Mouse (Mus musculus) midbrain, embryonic 12.5 days (tissue): ENCODE results near the gene Dnajc7. TPM values are rescaled to one million over a fixed set of nuclear protein-coding genes. Genes with fewer than 3 reads are reported as not detected.
"Not testable (repeated sequence)": the region's sequence is repeated elsewhere in the genome, so short reads cannot be mapped to it uniquely, and the experiment has no call there.

Experiments used
- ATAC-seq: fragments of 200-750 bp; cut with Nextera tagmentation; 2 replicates; pipeline ENCODE4 v1.8.0; 2017; ENCODE audit warnings: low read depth, moderate TSS enrichment, moderate library complexity; ENCODE audit not compliant: low FRiP score
- H3K27ac ChIP-seq: fragments of 300-500 bp; sonication (generic); replicated peaks from 2 replicates; pipeline ENCODE4 v1.5.1; 2016; ENCODE audit warnings: mild to moderate bottlenecking
- H3K27me3 ChIP-seq: fragments of 300-500 bp; sonication (generic); 2 replicates; pipeline ENCODE4 v1.6.1; 2016; ENCODE audit warnings: mild to moderate bottlenecking
- H3K36me3 ChIP-seq: fragments of 300-500 bp; sonication (generic); 2 replicates; pipeline ENCODE4 v1.6.1; 2016
- H3K4me1 ChIP-seq: fragments of 300-500 bp; sonication (generic); 2 replicates; pipeline ENCODE4 v1.6.1; 2016
- H3K4me2 ChIP-seq: fragments of 300-500 bp; sonication (generic); replicated peaks from 2 replicates; pipeline ENCODE4 v1.6.1; 2016; ENCODE audit warnings: mild to moderate bottlenecking, moderate library complexity
- H3K4me3 ChIP-seq: fragments of 300-500 bp; sonication (generic); 2 replicates; pipeline ENCODE4 v1.5.1; 2016; ENCODE audit warnings: mild to moderate bottlenecking
- H3K9ac ChIP-seq: fragments of 300-500 bp; sonication (generic); replicated peaks from 2 replicates; pipeline ENCODE4 v1.6.1; 2016; ENCODE audit warnings: mild to moderate bottlenecking, moderate library complexity
- H3K9me3 ChIP-seq: fragments of 300-500 bp; sonication (generic); 2 replicates; pipeline ENCODE4 v1.6.1; 2016; ENCODE audit warnings: mild to moderate bottlenecking
- WGBS: fragments of 180-500 bp; shearing (Covaris S2); methylation state at CpG from one replicate; pipeline ENCODE4 v1.1.7; 2016; 5-methylcytosine and 5-hydroxymethylcytosine counted together
- polyA plus RNA-seq: library from polyadenylated mRNA; unstranded; fragments of >200 nt; fragmentation: Nextera tagmentation; extraction: Ambion mirVana; gene quantifications from 2 replicates; pipeline ENCODE4 v1.2.1, GENCODE M21; 2016

Dnajc7 gene
- polyA plus RNA-seq, 1 experiment from 2014 or later, result 310 TPM

GRCm38 (mm10) chr11:100595533-100595932 lies 24.4 kb downstream of the Dnajc7 start:
- H3K9me3 ChIP-seq, result no peaks in the 10 kb centered on the region
- H3K4me1 ChIP-seq, result no peaks in the 10 kb centered on the region
- H3K9ac ChIP-seq, result no peak overlapping the region
- no peaks in the 10 kb centered on the region for H3K27me3 ChIP-seq
- 80% methylated on average over 4 of the region's 4 CpGs for WGBS
- H3K4me3 ChIP-seq, result no peak overlapping the region
- ATAC-seq, result no peak
- no peak overlapping the region for H3K27ac ChIP-seq
- H3K4me2 ChIP-seq, result no peak overlapping the region
- H3K36me3 ChIP-seq, result peaks cover 99% of the 10 kb centered on the region

- Histone ChIP-seq H3K9ac (no peak overlapping the region), H3K36me3 (peaks cover 97% of the 10 kb centered on the region), H3K27me3 (no peaks in the 10 kb centered on the region), H3K27ac (no peak overlapping the region), H3K9me3 (no peaks in the 10 kb centered on the region), H3K4me2 (no peak overlapping the region), H3K4me1 (no peaks in the 10 kb centered on the region), H3K4me3 (no peak overlapping the region)
- no peak for ATAC-seq
- 96% methylated on average over 7 of the region's 7 CpGs for WGBS
Observed at GRCm38 (mm10) chr11:100594608-100595007, 25.4 kb downstream of the Dnajc7 start.

GRCm38 (mm10) chr11:100592346-100593046 lies 27.5 kb downstream of the Dnajc7 start:
- ATAC-seq, result no peak
- 93% methylated on average over 11 of the region's 11 CpGs for WGBS
- Histone ChIP-seq H3K4me3 (no peak overlapping the region), H3K36me3 (peaks cover 96% of the 10 kb centered on the region), H3K27me3 (no peaks in the 10 kb centered on the region), H3K9ac (no peak overlapping the region), H3K4me1 (no peaks in the 10 kb centered on the region), H3K27ac (no peak overlapping the region), H3K4me2 (no peak overlapping the region), H3K9me3 (no peaks in the 10 kb centered on the region)

- H3K4me3 ChIP-seq, result no peak overlapping the region
- no peak overlapping the region for H3K27ac ChIP-seq
- H3K36me3 ChIP-seq, result peaks cover 97% of the 10 kb centered on the region
- no peak for ATAC-seq
- H3K9me3 ChIP-seq, result no peaks in the 10 kb centered on the region
- H3K4me2 ChIP-seq, result no peak overlapping the region
- no peak overlapping the region for H3K9ac ChIP-seq
- no peaks in the 10 kb centered on the region for H3K27me3 ChIP-seq
- no peaks in the 10 kb centered on the region for H3K4me1 ChIP-seq
- WGBS, result 100% methylated on average over 2 of the region's 2 CpGs
Observed at GRCm38 (mm10) chr11:100588462-100588861, 31.5 kb downstream of the Dnajc7 start.

- WGBS, result 97% methylated on average over 3 of the region's 3 CpGs
- Histone ChIP-seq H3K36me3 (peaks cover 97% of the 10 kb centered on the region), H3K4me3 (no peak overlapping the region), H3K27me3 (no peaks in the 10 kb centered on the region), H3K4me2 (no peak overlapping the region), H3K9me3 (no peaks in the 10 kb centered on the region), H3K9ac (no peak overlapping the region), H3K4me1 (no peaks in the 10 kb centered on the region), H3K27ac (no peak overlapping the region)
- ATAC-seq, result no peak
Observed at GRCm38 (mm10) chr11:100585148-100585547, 34.8 kb downstream of the Dnajc7 start.

GRCm38 (mm10) chr11:100584561-100584961 lies 35.4 kb downstream of the Dnajc7 start:
- ATAC-seq, result no peak
- H3K9me3 ChIP-seq, result no peaks in the 10 kb centered on the region
- H3K4me1 ChIP-seq, result no peaks in the 10 kb centered on the region
- H3K4me2 ChIP-seq, result no peak overlapping the region
- WGBS, result 96% methylated on average over 7 of the region's 7 CpGs
- peaks cover 97% of the 10 kb centered on the region for H3K36me3 ChIP-seq
- H3K27me3 ChIP-seq, result no peaks in the 10 kb centered on the region
- no peak overlapping the region for H3K9ac ChIP-seq
- H3K4me3 ChIP-seq, result no peak overlapping the region
- no peak overlapping the region for H3K27ac ChIP-seq

- WGBS, result 97% methylated on average over 2 of the region's 2 CpGs
- no peak for ATAC-seq
- peaks cover 92% of the 10 kb centered on the region for H3K36me3 ChIP-seq
Observed at GRCm38 (mm10) chr11:100582836-100583235, 37.1 kb downstream of the Dnajc7 start.

GRCm38 (mm10) chr11:100582413-100582812 lies 37.6 kb downstream of the Dnajc7 start:
- H3K9me3 ChIP-seq, ATAC-seq, H3K4me1 ChIP-seq, H3K27me3 ChIP-seq, H3K9ac ChIP-seq, H3K4me3 ChIP-seq, H3K27ac ChIP-seq, H3K4me2 ChIP-seq: not testable (repeated sequence)
- WGBS, result 95% methylated on average over 1 of the region's 1 CpGs
- peaks cover 88% of the 10 kb centered on the region for H3K36me3 ChIP-seq

More at GRCm38 (mm10) chr11:100582836-100583235, 37.1 kb downstream of the Dnajc7 start:
- Histone ChIP-seq H3K27me3 (no peaks in the 10 kb centered on the region), H3K27ac (no peak overlapping the region), H3K4me3 (no peak overlapping the region), H3K4me2 (no peak overlapping the region), H3K4me1 (no peaks in the 10 kb centered on the region), H3K9me3 (no peaks in the 10 kb centered on the region), H3K9ac (no peak overlapping the region)

- H3K9ac ChIP-seq, result no peak overlapping the region
- H3K4me1 ChIP-seq, result no peaks in the 10 kb centered on the region; the same call in 1 of the 2 replicates
- no peak overlapping the region for H3K27ac ChIP-seq
- no peaks in the 10 kb centered on the region for H3K9me3 ChIP-seq
- 86% methylated on average over 4 of the region's 4 CpGs for WGBS
- no peak overlapping the region for H3K4me2 ChIP-seq
- no peak overlapping the region for H3K4me3 ChIP-seq
- H3K36me3 ChIP-seq, result peaks cover 81% of the 10 kb centered on the region
- no peak for ATAC-seq
- H3K27me3 ChIP-seq, result no peaks in the 10 kb centered on the region
Observed at GRCm38 (mm10) chr11:100581756-100582155, 38.2 kb downstream of the Dnajc7 start.

GRCm38 (mm10) chr11:100580275-100580674 lies 39.7 kb downstream of the Dnajc7 start:
- Histone ChIP-seq H3K9me3 (no peaks in the 10 kb centered on the region), H3K27me3 (peaks cover 5% of the 10 kb centered on the region; the same call in 1 of the 2 replicates), H3K9ac (no peak overlapping the region), H3K4me1 (peaks cover 7% of the 10 kb centered on the region), H3K4me2 (no peak overlapping the region), H3K36me3 (peaks cover 66% of the 10 kb centered on the region), H3K27ac (no peak overlapping the region), H3K4me3 (no peak overlapping the region)
- ATAC-seq, result no peak
- 91% methylated on average over 13 of the region's 13 CpGs for WGBS

GRCm38 (mm10) chr11:100579116-100579799 lies 40.7 kb downstream of the Dnajc7 start:
- Histone ChIP-seq H3K36me3 (peaks cover 56% of the 10 kb centered on the region), H3K4me1 (peaks cover 13% of the 10 kb centered on the region), H3K9ac (no peak overlapping the region), H3K27ac (0 out of 2 replicates have a peak overlapping the region, but pooled peaks have one; percentile 10), H3K27me3 (peaks cover 7% of the 10 kb centered on the region; the same call in 1 of the 2 replicates), H3K9me3 (no peaks in the 10 kb centered on the region), H3K4me2 (no peak overlapping the region), H3K4me3 (no peak overlapping the region)
- WGBS, result 98% methylated on average over 9 of the region's 9 CpGs
- ATAC-seq, result no peak

- peaks cover 44% of the 10 kb centered on the region for H3K36me3 ChIP-seq
- ATAC-seq, result no peak
- no peak overlapping the region for H3K4me2 ChIP-seq
- 86% methylated on average over 8 of the region's 8 CpGs for WGBS
- H3K27me3 ChIP-seq, result peaks cover 7% of the 10 kb centered on the region; the same call in 1 of the 2 replicates
- H3K4me3 ChIP-seq, result no peak overlapping the region
- peaks cover 13% of the 10 kb centered on the region for H3K4me1 ChIP-seq
- H3K9me3 ChIP-seq, result no peaks in the 10 kb centered on the region
- H3K9ac ChIP-seq, result no peak overlapping the region
- peak overlapping the region; percentile 2; the same call in 1 of the 2 replicates for H3K27ac ChIP-seq
Observed at GRCm38 (mm10) chr11:100577852-100578599, 41.9 kb downstream of the Dnajc7 start.
